Mouse (Mus musculus): Measurements from ENCODE around the gene Mnt. TPM values are rescaled to one million over a fixed set of nuclear protein-coding genes. Genes with fewer than 3 reads are reported as not detected.

Mnt gene
- polyA plus RNA-seq, 1 experiment from 2014 or later = 7.4 TPM

DNA sequence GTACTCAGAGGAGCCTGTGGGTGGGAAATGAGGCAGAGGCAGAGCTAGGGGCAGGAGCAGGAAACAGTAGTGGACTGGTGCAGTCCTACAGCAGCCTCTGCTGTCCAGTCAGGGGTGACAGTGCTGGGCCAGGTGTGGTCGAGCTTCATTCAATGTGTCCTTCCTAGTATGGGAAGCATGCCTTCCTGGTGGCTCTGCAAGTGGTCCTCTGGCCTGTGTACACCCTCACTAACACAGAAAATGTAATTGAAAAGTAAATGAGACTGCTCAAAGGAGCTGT lies 3.6 kb downstream of the Mnt start:
- no peaks in the 10 kb centered on the region for H3K9me3 ChIP-seq
- H3K36me3 ChIP-seq = peaks cover 14% of the 10 kb centered on the region; the same call in 1 of the 2 replicates
- H3K4me1 ChIP-seq (replicated peaks) = peaks cover 79% of the 10 kb centered on the region
- peak overlapping the region; percentile 1; the same call in 1 of the 2 replicates for H3K4me3 ChIP-seq
- WGBS = 68% methylated on average over 1 of the region's 1 CpGs
- 0 out of 2 replicates have a peak, but pooled peaks cover 10% of the 10 kb centered on the region for H3K27me3 ChIP-seq (ENCODE audit: insufficient read depth, poor library complexity, severe bottlenecking)
- 0 out of 2 replicates have a peak overlapping the region, but pooled peaks have one; percentile 50 for H3K27ac ChIP-seq
- no peak for DNase-seq (ENCODE audit: low spot score)

DNA sequence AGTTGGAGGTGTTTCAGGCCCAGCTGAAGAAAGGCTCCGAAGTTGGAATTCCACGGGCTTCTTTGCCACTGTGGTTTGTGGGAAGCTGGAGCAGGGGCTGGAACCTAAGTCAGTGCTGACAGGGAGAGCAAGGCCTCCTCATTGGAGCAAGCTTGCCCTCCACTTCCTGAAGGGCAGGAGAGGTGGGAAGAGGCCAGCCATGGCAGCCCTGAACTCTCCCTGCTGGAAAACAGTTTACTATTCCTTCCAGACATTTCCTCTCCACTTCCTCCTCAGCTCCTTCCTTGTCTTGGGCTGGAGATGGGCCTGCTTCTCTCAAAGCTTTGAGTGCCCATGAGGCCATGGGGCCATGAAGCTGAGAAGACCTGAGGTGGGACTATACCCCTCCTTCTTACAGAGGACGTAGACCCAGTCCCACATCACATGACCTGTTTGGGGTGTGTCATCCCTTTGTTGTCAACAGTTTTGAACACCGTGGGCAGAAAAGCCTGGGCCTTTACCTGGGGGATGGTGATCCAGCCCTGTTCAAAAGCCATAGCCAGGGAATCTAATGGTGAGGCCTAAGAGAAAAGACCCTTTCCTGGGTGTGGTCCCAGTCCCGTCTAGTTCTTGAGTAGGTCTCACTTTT lies 4.0 kb downstream of the Mnt start:
- no peak for DNase-seq (ENCODE audit: low spot score)
- Histone ChIP-seq H3K4me3 (0 out of 2 replicates have a peak overlapping the region, but pooled peaks have one; percentile 2), H3K27ac (peak overlapping the region; percentile 37; the same call in 1 of the 2 replicates), H3K27me3 (ENCODE audit: insufficient read depth, poor library complexity, severe bottlenecking) (0 out of 2 replicates have a peak, but pooled peaks cover 10% of the 10 kb centered on the region), H3K4me1 (replicated peaks) (peaks cover 77% of the 10 kb centered on the region), H3K9me3 (no peaks in the 10 kb centered on the region), H3K36me3 (peaks cover 17% of the 10 kb centered on the region)
- 63% methylated on average over 5 of the region's 5 CpGs for WGBS

DNA sequence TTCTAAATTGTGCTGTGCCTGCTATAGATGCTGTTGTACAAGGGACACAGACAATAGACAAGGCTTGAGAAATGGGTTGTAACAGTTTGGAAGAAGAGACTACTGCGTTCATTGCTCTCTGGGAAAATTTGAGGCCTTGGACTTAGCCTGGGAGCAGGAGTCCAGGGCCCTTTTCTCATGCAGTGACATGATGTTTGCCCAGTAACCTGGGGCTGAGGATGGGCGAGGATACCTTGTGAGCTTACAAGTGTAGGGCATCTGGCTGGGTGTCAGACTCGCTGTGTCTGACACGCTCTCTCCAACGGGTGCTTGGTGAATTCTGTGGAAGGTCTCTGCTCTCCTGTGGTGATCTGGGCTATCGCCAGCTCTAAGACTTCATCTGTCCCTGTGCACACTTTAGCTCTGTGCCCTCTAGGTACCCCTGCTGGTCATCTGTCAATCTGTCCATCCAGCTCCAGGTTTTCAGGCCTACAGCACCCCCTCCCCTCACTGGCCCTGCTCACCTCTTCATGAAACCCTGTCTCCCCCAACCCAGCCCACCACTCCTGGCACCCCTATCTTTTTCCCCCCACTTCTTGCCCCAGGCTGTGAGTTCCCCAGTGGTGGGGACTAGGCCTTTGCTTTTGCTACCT lies 5.0 kb downstream of the Mnt start:
- Histone ChIP-seq H3K4me3 (no peak overlapping the region), H3K9me3 (no peaks in the 10 kb centered on the region), H3K36me3 (peaks cover 26% of the 10 kb centered on the region), H3K27me3 (ENCODE audit: insufficient read depth, poor library complexity, severe bottlenecking) (0 out of 2 replicates have a peak, but pooled peaks cover 10% of the 10 kb centered on the region), H3K27ac (no peak overlapping the region; the same call in 1 of the 2 replicates), H3K4me1 (replicated peaks) (peaks cover 73% of the 10 kb centered on the region)
- DNase-seq (ENCODE audit: low spot score) = no peak
- WGBS = 86% methylated on average over 6 of the region's 6 CpGs

DNA sequence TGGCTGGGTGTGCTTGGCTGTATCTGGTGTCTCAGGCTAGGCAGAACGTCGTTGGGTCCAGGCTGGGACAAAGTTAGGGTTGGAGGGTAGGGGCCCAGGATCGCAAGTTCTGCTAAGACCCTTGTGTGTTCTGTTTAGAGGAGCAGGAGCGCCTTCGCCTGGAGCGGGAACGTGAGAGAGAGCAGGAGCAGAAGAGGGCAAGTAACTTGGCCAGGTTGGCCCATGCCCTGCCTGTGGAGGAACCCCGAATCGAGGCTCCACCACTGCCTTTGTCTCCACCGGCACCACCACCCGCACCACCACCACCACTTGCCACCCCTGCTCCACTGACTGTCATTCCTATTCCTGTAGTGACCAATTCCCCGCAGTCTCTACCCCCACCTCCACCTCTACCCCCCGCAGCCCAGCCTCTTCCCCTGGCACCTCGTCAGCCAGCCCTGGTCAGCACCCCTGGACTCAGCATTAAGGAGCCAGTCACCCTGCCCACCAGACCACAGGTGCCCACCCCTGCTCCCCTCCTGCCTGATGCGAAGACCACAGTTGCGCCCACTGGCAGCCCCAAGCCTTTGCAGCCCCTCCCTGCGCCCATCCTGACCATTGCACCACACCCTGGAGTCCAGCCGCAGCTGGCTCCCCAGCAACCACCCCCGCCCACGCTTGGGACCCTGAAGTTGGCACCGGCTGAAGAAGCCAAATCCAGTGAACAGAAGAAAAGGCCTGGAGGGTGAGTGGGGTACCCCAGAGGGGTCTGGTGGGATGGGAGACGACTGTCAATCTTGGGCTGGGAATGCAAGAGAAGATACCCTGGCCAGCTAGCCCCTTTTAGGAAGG lies 5.7 kb downstream of the Mnt start:
- Histone ChIP-seq H3K36me3 (peaks cover 31% of the 10 kb centered on the region), H3K27me3 (ENCODE audit: insufficient read depth, poor library complexity, severe bottlenecking) (0 out of 2 replicates have a peak, but pooled peaks cover 10% of the 10 kb centered on the region), H3K4me3 (peak overlapping the region; percentile 5; the same call in 1 of the 2 replicates), H3K9me3 (no peaks in the 10 kb centered on the region), H3K27ac (no peak overlapping the region; the same call in 1 of the 2 replicates), H3K4me1 (replicated peaks) (peaks cover 80% of the 10 kb centered on the region)
- WGBS = 90% methylated on average over 22 of the region's 22 CpGs
- no peak for DNase-seq (ENCODE audit: low spot score)

DNA sequence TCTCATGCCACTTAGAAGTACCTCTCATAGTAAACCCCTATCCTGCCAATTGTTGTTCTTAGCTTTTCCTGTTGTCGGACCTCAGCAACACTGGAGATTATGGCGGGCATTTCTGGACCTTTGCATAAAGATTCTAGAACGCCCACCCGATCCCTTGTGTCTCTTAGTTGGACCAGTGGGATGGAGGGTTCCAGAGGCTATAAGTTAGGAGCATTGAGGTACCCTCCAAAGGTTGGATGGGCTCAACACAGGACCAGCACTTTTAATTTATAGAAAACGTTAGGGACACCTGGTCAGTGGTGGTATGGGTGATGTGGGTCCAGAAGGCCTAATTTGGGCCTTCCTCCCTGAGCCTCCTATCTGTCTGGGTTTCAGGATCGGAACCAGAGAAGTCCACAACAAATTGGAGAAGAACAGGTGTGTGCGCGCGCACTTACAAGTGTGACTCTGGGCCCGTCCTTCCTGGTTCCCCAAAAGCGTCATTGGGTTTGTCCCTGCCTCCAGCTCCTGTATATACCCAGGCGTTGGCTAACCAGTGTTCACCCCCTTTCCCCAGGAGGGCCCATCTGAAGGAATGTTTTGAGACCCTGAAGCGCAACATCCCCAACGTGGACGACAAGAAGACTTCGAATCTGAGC lies 6.5 kb downstream of the Mnt start:
- Histone ChIP-seq H3K4me3 (peak overlapping the region; percentile 69), H3K4me1 (replicated peaks) (peaks cover 82% of the 10 kb centered on the region), H3K9me3 (no peaks in the 10 kb centered on the region), H3K27ac (peak overlapping the region; percentile 96), H3K27me3 (ENCODE audit: insufficient read depth, poor library complexity, severe bottlenecking) (0 out of 2 replicates have a peak, but pooled peaks cover 10% of the 10 kb centered on the region), H3K36me3 (peaks cover 39% of the 10 kb centered on the region)
- 51% methylated on average over 16 of the region's 16 CpGs for WGBS
- no peak for DNase-seq (ENCODE audit: low spot score)

DNA sequence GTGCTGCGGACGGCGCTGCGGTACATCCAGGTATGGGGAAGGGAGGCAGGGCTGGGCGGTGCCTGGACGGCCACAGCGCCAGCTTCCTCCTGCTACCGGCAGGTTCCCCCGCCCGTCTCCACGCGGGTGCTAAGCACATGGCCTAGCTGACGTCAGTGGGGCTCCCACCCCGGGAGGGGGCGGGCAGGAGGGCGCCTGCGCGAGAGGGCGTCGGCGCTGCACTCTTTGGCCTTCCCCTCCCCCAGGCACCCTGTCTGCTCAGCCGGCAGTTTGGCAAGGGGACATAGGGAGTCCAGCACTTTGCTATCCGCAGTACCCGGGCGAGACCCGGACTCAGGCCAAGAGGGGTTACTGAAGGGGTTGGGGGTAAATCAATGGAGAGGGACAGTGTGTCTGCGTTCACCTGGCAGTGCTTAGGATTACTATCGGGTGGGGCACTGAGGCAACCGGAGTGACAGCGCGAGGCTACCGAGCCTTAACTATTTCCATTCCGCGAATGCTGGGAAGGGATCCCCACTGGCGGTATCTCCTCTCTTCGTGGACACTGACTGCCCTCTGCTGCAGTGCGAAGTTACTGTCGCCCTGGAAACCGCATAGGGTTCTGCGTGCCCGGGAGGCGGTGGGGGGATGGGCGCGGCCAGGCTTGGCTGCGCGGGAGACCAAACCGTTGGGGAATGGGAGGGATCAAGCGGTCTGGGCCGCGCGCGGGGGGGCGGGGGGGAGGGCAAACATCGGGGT lies 7.1 kb downstream of the Mnt start:
- peaks cover 81% of the 10 kb centered on the region for H3K4me1 ChIP-seq (replicated peaks)

DNA sequence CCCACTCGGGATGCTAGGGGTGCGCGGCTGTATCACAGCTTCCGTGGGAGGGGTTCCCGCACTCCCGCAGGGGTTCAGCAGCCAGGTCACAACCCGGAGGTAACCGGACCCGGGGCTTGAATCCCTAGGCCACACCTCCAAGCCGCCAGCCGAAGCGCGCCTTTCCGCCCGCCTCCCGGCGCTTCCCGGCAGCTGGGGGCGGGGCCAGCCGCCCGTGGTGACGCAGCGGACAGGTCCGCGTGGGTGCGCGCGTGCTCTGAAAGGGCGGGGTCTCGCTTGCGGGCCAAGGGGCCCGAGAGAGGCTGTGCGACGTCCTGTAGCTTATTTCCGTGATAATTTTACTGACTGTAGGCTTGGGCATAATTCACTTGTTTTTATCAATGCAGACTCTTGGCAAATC lies 7.7 kb downstream of the Mnt start:
- H3K27ac ChIP-seq = peak overlapping the region; percentile 96
- peaks cover 51% of the 10 kb centered on the region for H3K36me3 ChIP-seq
- H3K9me3 ChIP-seq = no peaks in the 10 kb centered on the region
- WGBS = 0% methylated on average over 35 of the region's 35 CpGs
- DNase-seq (ENCODE audit: low spot score) = peak; percentile 92
- H3K4me3 ChIP-seq = peak overlapping the region; percentile 69
- 0 out of 2 replicates have a peak, but pooled peaks cover 10% of the 10 kb centered on the region for H3K27me3 ChIP-seq (ENCODE audit: insufficient read depth, poor library complexity, severe bottlenecking)
- peaks cover 81% of the 10 kb centered on the region for H3K4me1 ChIP-seq (replicated peaks)

More for the DNA sequence above, 7.1 kb downstream of the Mnt start:
- H3K4me3 ChIP-seq = peak overlapping the region; percentile 69
- H3K27ac ChIP-seq = peak overlapping the region; percentile 96
- peaks cover 45% of the 10 kb centered on the region for H3K36me3 ChIP-seq
- 1% methylated on average over 54 of the region's 54 CpGs for WGBS
- peak; percentile 79 for DNase-seq (ENCODE audit: low spot score)
- 0 out of 2 replicates have a peak, but pooled peaks cover 10% of the 10 kb centered on the region for H3K27me3 ChIP-seq (ENCODE audit: insufficient read depth, poor library complexity, severe bottlenecking)
- H3K9me3 ChIP-seq = no peaks in the 10 kb centered on the region

DNA sequence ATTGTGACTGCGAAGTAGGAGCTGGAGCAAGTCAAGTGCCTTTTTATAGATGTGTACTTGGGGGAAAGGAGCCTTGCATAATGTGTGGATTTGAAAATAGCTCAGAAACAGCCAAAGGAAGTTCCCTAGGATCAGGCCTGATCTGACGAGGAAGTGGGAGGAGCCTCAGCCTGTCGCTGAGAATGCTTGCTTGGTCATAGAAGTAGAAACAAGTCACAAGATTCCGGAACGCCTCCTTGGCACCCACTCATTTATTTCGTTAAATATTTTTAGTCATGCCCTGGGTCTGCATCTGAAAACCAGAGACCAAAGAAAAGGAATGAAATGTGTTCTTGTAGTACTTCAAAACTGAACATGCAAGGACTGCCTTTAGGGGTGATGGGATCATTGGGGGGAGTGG lies 8.3 kb downstream of the Mnt start:
- Histone ChIP-seq H3K9me3 (no peaks in the 10 kb centered on the region), H3K4me3 (peak overlapping the region; percentile 69), H3K4me1 (replicated peaks) (peaks cover 78% of the 10 kb centered on the region), H3K27ac (peak overlapping the region; percentile 96), H3K36me3 (peaks cover 57% of the 10 kb centered on the region), H3K27me3 (ENCODE audit: insufficient read depth, poor library complexity, severe bottlenecking) (0 out of 2 replicates have a peak, but pooled peaks cover 10% of the 10 kb centered on the region)
- WGBS = 50% methylated on average over 6 of the region's 6 CpGs
- no peak for DNase-seq (ENCODE audit: low spot score)

DNA sequence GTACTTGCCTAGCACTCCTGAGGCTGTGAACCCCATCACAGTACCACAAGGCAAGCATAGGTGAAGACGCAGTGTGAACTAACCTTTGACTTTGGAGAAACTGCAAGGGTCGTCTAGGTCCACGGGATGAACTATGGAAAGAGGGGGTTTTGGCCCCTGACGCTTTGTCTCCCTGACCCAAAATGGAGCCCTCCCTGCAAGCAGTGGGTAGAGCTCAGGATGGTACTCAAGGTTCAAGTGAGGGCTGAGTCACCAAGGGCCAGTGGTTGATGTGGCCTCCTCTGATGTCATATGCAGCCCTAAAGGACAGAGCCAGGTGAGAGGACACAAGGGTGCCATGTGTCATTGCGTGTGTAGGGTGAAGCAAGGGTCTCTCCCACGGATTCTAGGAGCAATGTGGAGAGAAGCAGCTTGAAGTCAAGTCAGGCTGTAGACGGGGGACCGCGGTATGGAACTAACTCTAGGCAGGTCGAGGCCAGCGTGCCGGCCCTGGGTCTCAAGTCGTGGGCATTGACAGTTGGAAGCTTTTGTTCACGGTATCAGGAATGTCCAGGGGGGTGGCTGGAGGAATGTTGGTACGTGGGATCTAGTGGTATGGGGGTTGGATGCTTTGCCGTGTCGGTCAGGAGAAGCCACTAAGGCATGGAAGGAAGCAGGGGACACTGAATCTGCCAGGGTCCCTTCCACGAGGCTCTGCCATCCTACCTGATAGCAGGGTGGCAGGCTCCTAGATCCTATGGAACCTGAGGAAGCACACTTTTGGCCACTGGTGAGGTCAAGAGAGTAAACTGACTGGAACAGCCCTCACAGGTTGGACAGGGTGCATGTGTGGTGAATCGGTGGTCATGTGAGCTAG lies 9.4 kb downstream of the Mnt start:
- 91% methylated on average over 19 of the region's 19 CpGs for WGBS
- no peak for DNase-seq (ENCODE audit: low spot score)
- no peak overlapping the region for H3K4me3 ChIP-seq
- peaks cover 4% of the 10 kb centered on the region; the same call in 1 of the 2 replicates for H3K9me3 ChIP-seq
- H3K36me3 ChIP-seq = peaks cover 68% of the 10 kb centered on the region
- no peak overlapping the region for H3K27ac ChIP-seq
- H3K27me3 ChIP-seq (ENCODE audit: insufficient read depth, poor library complexity, severe bottlenecking) = 0 out of 2 replicates have a peak, but pooled peaks cover 10% of the 10 kb centered on the region
- peaks cover 67% of the 10 kb centered on the region for H3K4me1 ChIP-seq (replicated peaks)

DNA sequence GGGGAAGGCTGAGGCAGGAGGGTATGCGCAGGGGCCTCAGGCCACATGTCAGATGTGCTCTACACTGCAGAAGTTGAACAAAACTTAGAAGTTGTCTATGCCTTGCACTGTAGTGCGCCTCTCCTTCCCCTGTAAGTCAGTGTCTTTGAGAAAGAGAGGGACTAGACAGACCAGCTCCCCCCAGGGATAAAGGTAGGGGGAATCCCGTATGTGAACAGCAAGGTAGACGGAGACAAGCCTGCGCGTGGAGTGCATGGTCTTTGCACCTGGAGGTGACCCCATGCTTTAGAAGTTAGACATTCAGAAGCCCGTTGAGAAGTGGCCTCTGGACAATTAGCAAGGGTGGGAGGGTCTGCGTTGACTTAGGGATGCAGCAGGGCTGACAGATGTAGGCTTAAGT lies 10.0 kb downstream of the Mnt start:
- 0 out of 2 replicates have a peak, but pooled peaks cover 10% of the 10 kb centered on the region for H3K27me3 ChIP-seq (ENCODE audit: insufficient read depth, poor library complexity, severe bottlenecking)
- 91% methylated on average over 8 of the region's 8 CpGs for WGBS
- no peak overlapping the region for H3K4me3 ChIP-seq
- DNase-seq (ENCODE audit: low spot score) = no peak
- H3K4me1 ChIP-seq (replicated peaks) = peaks cover 63% of the 10 kb centered on the region
- peaks cover 9% of the 10 kb centered on the region; the same call in 1 of the 2 replicates for H3K9me3 ChIP-seq
- no peak overlapping the region for H3K27ac ChIP-seq
- peaks cover 74% of the 10 kb centered on the region for H3K36me3 ChIP-seq

DNA sequence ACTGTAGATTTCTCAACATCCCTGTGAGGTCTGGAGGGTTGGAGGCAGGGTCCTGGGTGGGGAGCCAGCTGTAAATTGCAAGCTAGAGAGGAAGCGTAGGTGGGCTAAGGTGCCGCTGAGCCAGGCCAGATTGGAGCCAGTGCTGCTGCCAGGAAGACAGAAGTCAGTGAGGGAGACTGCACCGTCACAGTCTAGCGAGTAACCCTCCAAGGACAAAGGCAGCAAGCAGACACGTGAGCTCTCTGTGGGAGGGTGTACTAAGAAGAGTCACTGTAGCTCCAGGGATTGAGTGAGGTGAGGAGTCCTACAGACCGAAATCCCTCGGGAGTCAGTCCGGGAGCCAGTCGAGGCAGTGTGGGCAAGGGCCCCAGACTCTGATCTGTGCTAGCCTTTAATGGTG lies 10.6 kb downstream of the Mnt start:
- Histone ChIP-seq H3K36me3 (peaks cover 72% of the 10 kb centered on the region), H3K27me3 (ENCODE audit: insufficient read depth, poor library complexity, severe bottlenecking) (0 out of 2 replicates have a peak, but pooled peaks cover 6% of the 10 kb centered on the region), H3K4me3 (no peak overlapping the region), H3K27ac (peak overlapping the region; percentile 59; the same call in 1 of the 2 replicates), H3K4me1 (replicated peaks) (peaks cover 56% of the 10 kb centered on the region), H3K9me3 (peaks cover 9% of the 10 kb centered on the region; the same call in 1 of the 2 replicates)
- no peak for DNase-seq (ENCODE audit: low spot score)
- 73% methylated on average over 9 of the region's 9 CpGs for WGBS
